Mouse (Mus musculus) kidney, postnatal 36 days (tissue): ENCODE results near the gene Olfr67.
"Not testable (repeated sequence)": the region's sequence is repeated elsewhere in the genome, so short reads cannot be mapped to it uniquely, and the experiment has no call there.

Experiments used
- DNase-seq, 2 experiments: peaks; one replicate each; pipeline ENCODE4 v3.0.0; 2021 to 2022; ENCODE audit warnings: mixed read lengths in 2 of 2

Olfr67 gene

DNA sequence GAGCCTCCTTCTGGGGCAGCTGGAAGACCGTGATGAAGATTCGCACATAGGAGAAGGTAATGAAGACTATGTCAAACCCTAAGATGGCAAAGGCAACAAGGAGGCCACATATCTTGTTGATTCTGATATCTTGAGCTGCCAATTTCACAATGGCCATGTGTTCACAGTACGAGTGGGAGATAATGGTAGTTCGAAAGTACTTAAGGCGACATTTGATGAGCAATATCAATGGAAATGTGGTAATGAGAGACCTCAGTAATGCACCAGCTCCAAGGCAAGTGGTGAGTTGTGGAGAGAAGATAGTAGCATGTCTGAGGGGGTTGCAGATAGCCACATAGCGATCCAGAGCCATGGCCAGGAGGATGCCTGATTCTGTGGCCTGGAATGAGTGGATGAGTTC lies 23.9 kb downstream of the Olfr67 start:
- not testable (repeated sequence) for DNase-seq

DNA sequence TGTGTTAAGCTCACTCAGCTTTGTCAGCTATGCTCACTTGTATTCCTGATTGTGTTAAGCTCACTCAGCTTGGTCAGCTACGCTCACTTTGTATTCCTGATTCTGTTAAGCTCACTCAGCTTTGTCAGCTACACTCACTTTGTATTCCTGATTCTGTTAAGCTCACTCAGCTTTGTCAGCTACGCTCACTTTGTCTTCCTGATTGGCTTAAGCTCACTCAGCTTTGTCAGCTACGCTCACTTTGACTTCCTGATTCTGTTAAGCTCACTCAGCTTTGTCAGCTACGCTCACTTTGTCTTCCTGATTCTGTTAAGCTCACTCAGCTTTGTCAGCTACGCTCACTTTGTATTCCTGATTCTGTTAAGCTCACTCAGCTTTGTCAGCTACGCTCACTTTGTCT lies 29.4 kb downstream of the Olfr67 start:
- DNase-seq, result not testable (repeated sequence)

DNA sequence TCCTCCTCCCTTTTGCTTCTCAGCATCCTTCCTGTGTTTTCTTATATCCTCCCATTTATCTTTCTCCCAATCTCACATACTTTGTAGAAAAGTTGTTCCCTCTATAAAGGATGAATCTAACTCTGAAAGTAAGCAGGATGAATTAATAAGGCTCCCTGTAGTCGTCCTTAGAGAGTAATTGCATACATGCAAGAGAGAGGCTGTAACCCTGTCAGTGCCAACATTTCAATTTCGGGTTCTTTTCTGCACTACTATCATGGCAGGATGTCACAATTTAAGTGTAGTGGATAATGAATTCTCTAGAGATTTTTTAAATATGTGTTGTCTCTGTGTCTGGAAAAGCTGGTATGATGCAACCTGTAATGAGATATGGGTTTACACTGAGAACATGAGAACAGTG lies 34.4 kb downstream of the Olfr67 start, which contains the start of gene Olfr630:
Gene Olfr630 (minus strand): TSS at position 101 of the 400 bp plus-strand sequence.
- DNase-seq, result no peak

DNA sequence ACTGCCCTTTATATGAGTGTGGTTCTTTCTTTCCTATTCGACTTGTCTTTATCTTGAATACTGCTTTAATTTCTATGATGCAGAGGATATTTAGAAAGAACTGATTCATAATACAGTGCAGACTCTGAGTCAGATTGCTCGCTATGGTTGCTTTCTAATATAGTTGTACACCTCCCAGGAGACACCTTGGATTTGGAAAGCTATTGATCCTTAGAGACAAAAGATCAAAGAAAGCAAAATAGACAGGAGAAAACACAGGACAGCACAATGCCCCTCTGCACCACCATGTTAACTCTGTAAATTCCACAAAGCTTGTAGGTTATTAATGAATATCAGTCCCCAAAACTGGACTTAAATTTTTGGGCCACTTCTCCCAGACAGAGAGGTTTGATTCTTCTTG lies 46.8 kb downstream of the Olfr67 start, which contains the start of gene Olfr629:
Gene Olfr629 (minus strand): TSS at position 101 of the 400 bp plus-strand sequence.
- no peak for DNase-seq
